Mouse (Mus musculus) neural tube, embryonic 11.5 days (tissue): Measurements from ENCODE around the gene Mterf1b. TPM values are rescaled to one million over a fixed set of nuclear protein-coding genes. Genes with fewer than 3 reads are reported as not detected.
"Not testable (repeated sequence)": the region's sequence is repeated elsewhere in the genome, so short reads cannot be mapped to it uniquely, and the experiment has no call there.

Source experiments
- ATAC-seq: fragments of 200-750 bp; cut with Nextera tagmentation; 2 replicates; pipeline ENCODE4 v1.8.0; 2017; ENCODE audit warnings: moderate number of reproducible peaks, mild to moderate bottlenecking, moderate TSS enrichment, moderate library complexity; ENCODE audit not compliant: insufficient read depth, low FRiP score, low TSS enrichment
- DNase-seq: peaks from one replicate; pipeline ENCODE4 v3.0.0-alpha.2; 2015; ENCODE audit warnings: low spot score
- H3K27ac ChIP-seq: fragments of 300-500 bp; sonication (generic); 2 replicates; pipeline ENCODE4 v1.5.1; 2014; ENCODE audit warnings: low read depth, mild to moderate bottlenecking, low read length
- H3K27me3 ChIP-seq: fragments of 300-500 bp; sonication (generic); 2 replicates; pipeline ENCODE4 v1.6.1; 2014; ENCODE audit warnings: mild to moderate bottlenecking, low read length, mixed read lengths; ENCODE audit not compliant: control insufficient read depth, insufficient read depth
- H3K36me3 ChIP-seq: fragments of 300-500 bp; sonication (generic); 2 replicates; pipeline ENCODE4 v1.6.1; 2014; ENCODE audit warnings: mild to moderate bottlenecking, low read length, moderate library complexity, mixed read lengths; ENCODE audit not compliant: control insufficient read depth, insufficient read depth
- H3K4me1 ChIP-seq: fragments of 300-500 bp; sonication (generic); 2 replicates; pipeline ENCODE4 v1.6.1; 2014; ENCODE audit warnings: low read length, mixed read lengths; ENCODE audit not compliant: control insufficient read depth, insufficient read depth
- H3K4me2 ChIP-seq: fragments of 300-500 bp; sonication (generic); 2 replicates; pipeline ENCODE4 v1.6.1; 2014; ENCODE audit warnings: low read depth, mild to moderate bottlenecking, moderate library complexity
- H3K4me3 ChIP-seq: fragments of 300-500 bp; sonication (generic); 2 replicates; pipeline ENCODE4 v1.5.1; 2014; ENCODE audit warnings: low read depth, low read length
- H3K9ac ChIP-seq: fragments of 300-500 bp; sonication (generic); 2 replicates; pipeline ENCODE4 v1.6.1; 2014; ENCODE audit warnings: mild to moderate bottlenecking, low read length
- H3K9me3 ChIP-seq: fragments of 300-500 bp; sonication (generic); 2 replicates; pipeline ENCODE4 v1.6.1; 2016; ENCODE audit warnings: low read length; ENCODE audit not compliant: control insufficient read depth
- WGBS: fragments of 180-500 bp; shearing (Covaris S2); extraction: QIAGEN DNeasy Blood & Tissue Kit; methylation state at CpG from one replicate; pipeline ENCODE4 v1.1.7; 2014; 5-methylcytosine and 5-hydroxymethylcytosine counted together
- polyA plus RNA-seq: library from polyadenylated mRNA; unstranded; fragments of >200 nt; fragmentation: Nextera tagmentation; extraction: Ambion mirVana; gene quantifications from 2 replicates; pipeline ENCODE4 v1.2.1, GENCODE M21; 2014

Mterf1b gene
- polyA plus RNA-seq, 1 experiment from 2014 or later = 3.7 TPM

- DNase-seq (no peak), ATAC-seq (no peak)
- no peaks in the 10 kb centered on the region for H3K9me3 ChIP-seq
- no peaks in the 10 kb centered on the region for H3K4me1 ChIP-seq
- no peak overlapping the region for H3K4me3 ChIP-seq
- H3K27ac ChIP-seq = no peak overlapping the region
- H3K4me2 ChIP-seq = no peak overlapping the region
- H3K27me3 ChIP-seq = no peaks in the 10 kb centered on the region
- H3K9ac ChIP-seq = no peak overlapping the region
- WGBS = 72% methylated on average over 4 of the region's 4 CpGs
- no peaks in the 10 kb centered on the region for H3K36me3 ChIP-seq
Measured at GRCm38 (mm10) chr5:4186815-4187214, 5.4 kb upstream of the Mterf1b start.

GRCm38 (mm10) chr5:4192481-4193246 is 497 bp downstream of the Mterf1b start:
- DNase-seq, H3K27me3 ChIP-seq, H3K36me3 ChIP-seq, H3K4me1 ChIP-seq, H3K9me3 ChIP-seq, H3K27ac ChIP-seq: not testable (repeated sequence)
- Histone ChIP-seq H3K9ac (peak overlapping the region; percentile 29), H3K4me3 (peak overlapping the region; percentile 34), H3K4me2 (peak overlapping the region; percentile 75)
- 8% methylated on average over 12 of the region's 27 CpGs for WGBS
- ATAC-seq = peak; percentile 77; the same call in 1 of the 2 replicates

GRCm38 (mm10) chr5:4193247-4193628 is 1.1 kb downstream of the Mterf1b start:
- ATAC-seq = no peak
- Histone ChIP-seq H3K27ac (no peak overlapping the region), H3K27me3 (no peaks in the 10 kb centered on the region), H3K4me1 (no peaks in the 10 kb centered on the region), H3K36me3 (no peaks in the 10 kb centered on the region), H3K4me3 (no peak overlapping the region; the same call in 1 of the 2 replicates), H3K4me2 (peak overlapping the region; percentile 75), H3K9ac (no peak overlapping the region), H3K9me3 (no peaks in the 10 kb centered on the region)
- no peak for DNase-seq
- 91% methylated on average over 5 of the region's 5 CpGs for WGBS

- H3K27ac ChIP-seq = no peak overlapping the region
- no peak for ATAC-seq
- no peaks in the 10 kb centered on the region for H3K36me3 ChIP-seq
- H3K4me1 ChIP-seq = no peaks in the 10 kb centered on the region
- H3K4me2 ChIP-seq = no peak overlapping the region
- H3K4me3 ChIP-seq = no peak overlapping the region
- no peaks in the 10 kb centered on the region for H3K9me3 ChIP-seq
- WGBS = 86% methylated on average over 1 of the region's 1 CpGs
- H3K27me3 ChIP-seq = no peaks in the 10 kb centered on the region
- DNase-seq = no peak
- H3K9ac ChIP-seq = no peak overlapping the region
Measured at GRCm38 (mm10) chr5:4194166-4194565, 2.0 kb downstream of the Mterf1b start.

GRCm38 (mm10) chr5:4195086-4195485 is 2.9 kb downstream of the Mterf1b start:
- Histone ChIP-seq H3K36me3 (no peaks in the 10 kb centered on the region), H3K27ac (no peak overlapping the region), H3K27me3 (no peaks in the 10 kb centered on the region), H3K9ac (no peak overlapping the region), H3K4me2 (no peak overlapping the region), H3K9me3 (no peaks in the 10 kb centered on the region), H3K4me3 (no peak overlapping the region), H3K4me1 (no peaks in the 10 kb centered on the region)
- 38% methylated on average over 1 of the region's 1 CpGs for WGBS
- no peak for DNase-seq
- no peak for ATAC-seq

GRCm38 (mm10) chr5:4201368-4201767 is 9.2 kb downstream of the Mterf1b start:
- DNase-seq (peak; percentile 17), ATAC-seq (no peak)
- Histone ChIP-seq H3K9me3 (no peaks in the 10 kb centered on the region), H3K27ac (no peak overlapping the region), H3K36me3 (no peaks in the 10 kb centered on the region), H3K27me3 (no peaks in the 10 kb centered on the region), H3K4me2 (no peak overlapping the region), H3K4me1 (no peaks in the 10 kb centered on the region), H3K9ac (no peak overlapping the region), H3K4me3 (no peak overlapping the region)

- H3K9ac ChIP-seq, DNase-seq, ATAC-seq, H3K36me3 ChIP-seq, H3K4me3 ChIP-seq, H3K27ac ChIP-seq, H3K4me2 ChIP-seq, H3K9me3 ChIP-seq, H3K4me1 ChIP-seq, H3K27me3 ChIP-seq: not testable (repeated sequence)
- 97% methylated on average over 19 of the region's 19 CpGs for WGBS
Measured at GRCm38 (mm10) chr5:4202276-4202810, 10.2 kb downstream of the Mterf1b start.

GRCm38 (mm10) chr5:4210082-4210481 is 17.9 kb downstream of the Mterf1b start:
- H3K4me3 ChIP-seq, H3K4me1 ChIP-seq, H3K36me3 ChIP-seq, ATAC-seq, DNase-seq, H3K27me3 ChIP-seq, H3K4me2 ChIP-seq, H3K27ac ChIP-seq, H3K9me3 ChIP-seq, H3K9ac ChIP-seq: not testable (repeated sequence)
- 81% methylated on average over 3 of the region's 3 CpGs for WGBS

GRCm38 (mm10) chr5:4221309-4221708 is 29.1 kb downstream of the Mterf1b start:
- no peaks in the 10 kb centered on the region for H3K4me1 ChIP-seq
- 91% methylated on average over 3 of the region's 3 CpGs for WGBS
- DNase-seq (no peak), ATAC-seq (no peak)
- H3K4me2 ChIP-seq = no peak overlapping the region
- no peaks in the 10 kb centered on the region for H3K9me3 ChIP-seq
- no peak overlapping the region for H3K4me3 ChIP-seq
- no peak overlapping the region for H3K9ac ChIP-seq
- H3K27me3 ChIP-seq = no peaks in the 10 kb centered on the region
- no peak overlapping the region for H3K27ac ChIP-seq
- no peaks in the 10 kb centered on the region for H3K36me3 ChIP-seq
